Mouse (Mus musculus) hindbrain, embryonic 10.5 days (tissue): Measurements from ENCODE around the gene Snx1. TPM values are rescaled to one million over a fixed set of nuclear protein-coding genes. Genes with fewer than 3 reads are reported as not detected.

Source experiments
- DNase-seq: peaks from one replicate; pipeline ENCODE4 v3.0.0-alpha.2; 2017; ENCODE audit warnings: low spot score
- H3K27ac ChIP-seq: fragments of 300-500 bp; sonication (generic); 2 replicates; pipeline ENCODE4 v1.5.1; 2016; ENCODE audit warnings: mild to moderate bottlenecking, moderate library complexity
- H3K27me3 ChIP-seq: fragments of 300-500 bp; sonication (generic); 2 replicates; pipeline ENCODE4 v1.6.1; 2016; ENCODE audit warnings: mild to moderate bottlenecking; ENCODE audit not compliant: poor library complexity, insufficient read depth, severe bottlenecking
- H3K36me3 ChIP-seq: fragments of 300-500 bp; sonication (generic); 2 replicates; pipeline ENCODE4 v1.6.1; 2016; ENCODE audit warnings: mild to moderate bottlenecking, moderate library complexity
- H3K4me1 ChIP-seq: fragments of 300-500 bp; sonication (generic); replicated peaks from 2 replicates; pipeline ENCODE4 v1.6.1; 2016; ENCODE audit warnings: mild to moderate bottlenecking
- H3K4me3 ChIP-seq: fragments of 300-500 bp; sonication (generic); 2 replicates; pipeline ENCODE4 v1.5.1; 2016; ENCODE audit warnings: mild to moderate bottlenecking, moderate library complexity
- H3K9me3 ChIP-seq: fragments of 300-500 bp; sonication (generic); 2 replicates; pipeline ENCODE4 v1.6.1; 2016; ENCODE audit warnings: mild to moderate bottlenecking, moderate library complexity
- WGBS: fragments of 180-500 bp; shearing (Covaris S2); methylation state at CpG from one replicate; pipeline ENCODE4 v1.1.7; 2016; 5-methylcytosine and 5-hydroxymethylcytosine counted together
- polyA plus RNA-seq: library from polyadenylated mRNA; unstranded; fragments of >200 nt; fragmentation: Nextera tagmentation; extraction: Ambion mirVana; gene quantifications from 2 replicates; pipeline ENCODE4 v1.2.1, GENCODE M21; 2016

The Snx1 gene
- polyA plus RNA-seq, 1 experiment from 2014 or later: 128 TPM

DNA sequence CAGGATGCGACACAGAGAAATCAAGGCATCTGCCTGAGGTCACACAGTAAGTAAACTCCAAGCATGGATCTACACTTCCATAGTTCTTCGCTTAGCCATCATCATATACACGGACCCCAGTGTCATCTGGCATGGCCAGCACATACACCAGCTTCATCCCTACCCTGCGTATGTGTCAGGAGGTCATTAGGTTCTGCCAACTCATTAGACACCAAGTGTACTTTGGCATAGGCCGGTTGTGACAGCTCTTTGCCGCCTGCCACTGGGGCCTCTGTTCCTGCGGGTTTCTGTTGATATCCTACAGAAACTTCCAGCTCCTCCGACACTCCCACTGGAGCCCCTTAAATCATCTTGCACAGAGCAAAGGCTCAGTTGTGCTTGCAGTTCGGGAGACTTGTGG, 27.6 kb upstream of the Snx1 start:
- Histone ChIP-seq H3K4me3 (no peak overlapping the region), H3K27me3 (peaks cover 51% of the 10 kb centered on the region), H3K9me3 (no peaks in the 10 kb centered on the region), H3K36me3 (no peaks in the 10 kb centered on the region), H3K4me1 (peaks cover 22% of the 10 kb centered on the region), H3K27ac (no peak overlapping the region)
- WGBS: 92% methylated on average over 9 of the region's 9 CpGs
- DNase-seq: no peak

- H3K36me3 ChIP-seq: no peaks in the 10 kb centered on the region
- peak overlapping the region; percentile 18; the same call in 1 of the 2 replicates for H3K27ac ChIP-seq
- DNase-seq: no peak
- no peaks in the 10 kb centered on the region for H3K9me3 ChIP-seq
- no peak overlapping the region for H3K4me3 ChIP-seq
- WGBS: 92% methylated on average over 6 of the region's 6 CpGs
- H3K27me3 ChIP-seq: peaks cover 47% of the 10 kb centered on the region
- H3K4me1 ChIP-seq: peaks cover 22% of the 10 kb centered on the region
These were observed 27.2 kb upstream of the Snx1 start for GRCm38 (mm10) chr9:66153594-66153993.

DNA sequence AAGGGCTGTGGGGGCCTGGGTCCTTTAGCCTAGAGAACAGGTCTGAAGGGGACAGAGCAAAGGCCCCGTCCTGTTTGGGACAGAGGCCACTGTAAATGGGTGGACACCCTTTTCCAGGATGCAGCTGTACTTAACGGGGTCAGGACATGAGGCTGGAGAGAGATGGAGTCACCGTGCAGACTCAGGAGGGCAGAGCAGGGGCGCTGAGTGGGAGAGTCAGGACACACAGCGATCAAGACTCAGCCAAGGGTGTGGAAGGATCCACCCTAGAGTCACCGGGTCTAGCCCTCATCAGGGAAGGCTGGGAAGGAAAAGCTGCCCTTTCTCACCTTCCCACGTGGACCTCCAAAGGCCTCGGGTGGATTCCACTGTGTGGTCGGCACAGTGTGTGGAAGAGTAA, 25.6 kb upstream of the Snx1 start:
- no peak for DNase-seq
- Histone ChIP-seq H3K36me3 (no peaks in the 10 kb centered on the region), H3K27ac (0 out of 2 replicates have a peak overlapping the region, but pooled peaks have one; percentile 13), H3K27me3 (peaks cover 31% of the 10 kb centered on the region), H3K9me3 (no peaks in the 10 kb centered on the region), H3K4me3 (no peak overlapping the region), H3K4me1 (peaks cover 14% of the 10 kb centered on the region)
- WGBS: 73% methylated on average over 9 of the region's 9 CpGs

GRCm38 (mm10) chr9:66146141-66146540, 19.8 kb upstream of the Snx1 start:
- Histone ChIP-seq H3K27ac (no peak overlapping the region), H3K9me3 (no peaks in the 10 kb centered on the region), H3K36me3 (no peaks in the 10 kb centered on the region), H3K27me3 (peaks cover 4% of the 10 kb centered on the region; the same call in 1 of the 2 replicates), H3K4me1 (0 out of 2 replicates have a peak, but pooled peaks cover 8% of the 10 kb centered on the region), H3K4me3 (no peak overlapping the region)
- no peak for DNase-seq

DNA sequence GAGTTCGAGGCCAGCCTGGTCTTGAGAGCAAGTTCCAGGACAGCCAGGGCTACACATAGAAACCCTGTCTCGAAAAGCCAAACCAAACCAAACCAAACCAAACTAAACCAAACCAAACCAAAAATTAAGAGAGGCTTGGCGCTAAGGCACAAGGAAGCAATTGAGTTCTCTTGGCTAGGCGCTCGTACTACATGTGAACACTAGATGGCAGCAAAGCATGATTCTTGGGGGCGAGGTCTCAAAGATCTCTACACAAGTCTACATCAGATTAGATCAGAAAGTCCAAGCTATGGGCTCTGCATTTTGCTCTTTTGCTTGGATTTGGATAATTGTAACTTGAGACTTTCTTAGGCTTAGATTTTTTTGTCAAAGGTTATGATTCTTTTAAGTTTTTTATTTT, 17.9 kb upstream of the Snx1 start:
- H3K9me3 ChIP-seq: 0 out of 2 replicates have a peak, but pooled peaks cover 2% of the 10 kb centered on the region
- no peak overlapping the region for H3K4me3 ChIP-seq
- peak; percentile 71 for DNase-seq
- no peak overlapping the region for H3K27ac ChIP-seq
- 0 out of 2 replicates have a peak, but pooled peaks cover 8% of the 10 kb centered on the region for H3K4me1 ChIP-seq
- WGBS: 6% methylated on average over 6 of the region's 6 CpGs
- H3K36me3 ChIP-seq: peaks cover 16% of the 10 kb centered on the region
- no peaks in the 10 kb centered on the region; the same call in 1 of the 2 replicates for H3K27me3 ChIP-seq

DNA sequence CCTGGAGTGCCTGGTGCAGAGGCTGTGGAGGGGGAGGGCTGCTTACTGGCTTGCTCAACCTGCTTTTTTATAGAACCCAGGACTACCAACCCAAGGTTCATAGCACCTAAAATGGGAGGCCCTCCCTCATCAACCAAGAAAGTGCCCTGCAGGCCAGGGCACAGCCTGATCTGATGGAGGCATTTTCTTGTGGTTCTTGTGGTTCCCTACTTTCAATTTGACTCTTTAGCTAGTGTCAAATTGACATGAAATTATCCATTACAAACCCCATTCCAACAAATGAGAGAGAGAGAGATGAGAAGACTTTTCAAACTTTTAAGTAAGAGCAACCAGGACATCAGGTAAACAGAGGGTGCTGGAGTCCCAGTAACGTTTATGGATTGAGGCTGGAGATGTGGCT, 15.9 kb upstream of the Snx1 start:
- no peak overlapping the region for H3K27ac ChIP-seq
- H3K36me3 ChIP-seq: peaks cover 35% of the 10 kb centered on the region
- no peaks in the 10 kb centered on the region; the same call in 1 of the 2 replicates for H3K27me3 ChIP-seq
- 0 out of 2 replicates have a peak, but pooled peaks cover 2% of the 10 kb centered on the region for H3K9me3 ChIP-seq
- H3K4me1 ChIP-seq: 0 out of 2 replicates have a peak, but pooled peaks cover 8% of the 10 kb centered on the region
- DNase-seq: no peak
- H3K4me3 ChIP-seq: no peak overlapping the region
- 57% methylated on average over 1 of the region's 1 CpGs for WGBS

GRCm38 (mm10) chr9:66138193-66138592, 11.8 kb upstream of the Snx1 start:
- H3K36me3 ChIP-seq: peaks cover 74% of the 10 kb centered on the region
- H3K27me3 ChIP-seq: no peaks in the 10 kb centered on the region
- H3K9me3 ChIP-seq: 0 out of 2 replicates have a peak, but pooled peaks cover 2% of the 10 kb centered on the region
- WGBS: 91% methylated on average over 7 of the region's 7 CpGs
- no peak for DNase-seq
- no peaks in the 10 kb centered on the region for H3K4me1 ChIP-seq
- H3K27ac ChIP-seq: no peak overlapping the region
- H3K4me3 ChIP-seq: no peak overlapping the region

- no peaks in the 10 kb centered on the region for H3K27me3 ChIP-seq
- H3K36me3 ChIP-seq: peaks cover 92% of the 10 kb centered on the region
- no peak for DNase-seq
- H3K9me3 ChIP-seq: 0 out of 2 replicates have a peak, but pooled peaks cover 2% of the 10 kb centered on the region
- H3K4me1 ChIP-seq: no peaks in the 10 kb centered on the region
- no peak overlapping the region for H3K27ac ChIP-seq
- 53% methylated on average over 4 of the region's 4 CpGs for WGBS
- H3K4me3 ChIP-seq: no peak overlapping the region
These were observed 9.6 kb upstream of the Snx1 start for GRCm38 (mm10) chr9:66135967-66136366.

DNA sequence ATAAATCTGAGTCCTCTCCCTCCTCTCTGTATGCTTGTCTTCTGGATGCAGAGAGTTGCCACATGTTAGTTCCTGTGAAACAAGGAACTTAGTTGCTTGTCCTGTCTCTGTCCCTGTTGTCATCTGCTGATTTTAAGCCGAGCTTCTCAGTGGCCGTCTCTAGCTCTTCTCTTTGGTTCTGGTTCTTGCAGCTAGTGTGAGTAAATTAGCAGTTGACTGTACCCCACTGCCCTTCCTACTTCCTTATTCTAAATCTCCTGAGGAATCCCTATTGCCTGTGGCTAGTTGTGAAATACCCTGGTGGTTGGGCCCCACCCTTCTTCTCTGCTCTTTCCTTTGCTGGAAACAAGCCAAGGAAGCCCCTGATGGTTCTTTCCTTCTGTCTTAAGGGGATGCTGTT, 5.1 kb upstream of the Snx1 start:
- Histone ChIP-seq H3K27me3 (no peaks in the 10 kb centered on the region), H3K36me3 (peaks cover 60% of the 10 kb centered on the region), H3K9me3 (no peaks in the 10 kb centered on the region), H3K4me1 (peaks cover 16% of the 10 kb centered on the region), H3K4me3 (no peak overlapping the region), H3K27ac (no peak overlapping the region)
- 94% methylated on average over 2 of the region's 2 CpGs for WGBS
- DNase-seq: no peak

DNA sequence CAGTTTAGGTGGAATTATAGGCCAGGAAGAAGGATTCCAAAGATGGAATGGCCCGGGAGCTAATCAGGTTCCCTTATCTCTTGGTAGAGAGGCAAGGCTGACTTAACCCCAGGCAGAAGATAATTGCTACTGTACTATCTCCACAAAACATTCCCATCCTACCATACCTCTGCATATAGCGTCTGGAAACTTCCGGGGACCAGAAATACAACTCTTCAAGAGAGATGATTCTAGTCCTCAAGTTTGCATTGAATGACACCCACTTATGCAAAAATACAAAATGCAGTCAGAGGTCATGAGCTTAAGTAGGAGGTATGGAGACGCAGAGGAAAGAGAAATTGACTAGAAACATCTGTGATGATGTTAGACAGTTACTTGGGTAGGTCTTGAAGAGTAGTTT, 1.5 kb upstream of the Snx1 start:
- Histone ChIP-seq H3K36me3 (peaks cover 26% of the 10 kb centered on the region), H3K27me3 (no peaks in the 10 kb centered on the region), H3K27ac (no peak overlapping the region), H3K4me3 (peak overlapping the region; percentile 86), H3K9me3 (no peaks in the 10 kb centered on the region), H3K4me1 (peaks cover 44% of the 10 kb centered on the region)
- WGBS: 93% methylated on average over 4 of the region's 4 CpGs
- DNase-seq: no peak

DNA sequence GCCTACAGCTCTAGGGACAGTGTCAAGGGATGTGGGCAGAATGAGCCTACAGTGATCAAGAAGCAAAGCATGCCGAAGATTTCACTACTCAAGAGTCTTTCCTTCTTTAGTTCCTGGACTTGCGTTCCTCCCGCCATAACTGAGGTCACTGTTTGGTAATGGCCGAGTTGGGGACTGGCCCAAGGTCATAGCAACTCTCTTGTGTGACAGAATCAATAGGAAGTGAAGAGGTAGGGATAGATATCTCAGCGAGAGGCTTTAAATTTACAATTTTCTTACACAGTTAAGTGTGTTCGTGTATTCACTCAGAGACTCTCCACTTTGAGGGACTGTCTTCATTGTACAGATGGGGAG, 783 bp upstream of the Snx1 start:
- 57% methylated on average over 6 of the region's 6 CpGs for WGBS
- DNase-seq: no peak
- Histone ChIP-seq H3K36me3 (peaks cover 24% of the 10 kb centered on the region), H3K9me3 (no peaks in the 10 kb centered on the region), H3K4me3 (peak overlapping the region; percentile 86), H3K27ac (peak overlapping the region; percentile 94), H3K27me3 (no peaks in the 10 kb centered on the region), H3K4me1 (peaks cover 44% of the 10 kb centered on the region)

DNA sequence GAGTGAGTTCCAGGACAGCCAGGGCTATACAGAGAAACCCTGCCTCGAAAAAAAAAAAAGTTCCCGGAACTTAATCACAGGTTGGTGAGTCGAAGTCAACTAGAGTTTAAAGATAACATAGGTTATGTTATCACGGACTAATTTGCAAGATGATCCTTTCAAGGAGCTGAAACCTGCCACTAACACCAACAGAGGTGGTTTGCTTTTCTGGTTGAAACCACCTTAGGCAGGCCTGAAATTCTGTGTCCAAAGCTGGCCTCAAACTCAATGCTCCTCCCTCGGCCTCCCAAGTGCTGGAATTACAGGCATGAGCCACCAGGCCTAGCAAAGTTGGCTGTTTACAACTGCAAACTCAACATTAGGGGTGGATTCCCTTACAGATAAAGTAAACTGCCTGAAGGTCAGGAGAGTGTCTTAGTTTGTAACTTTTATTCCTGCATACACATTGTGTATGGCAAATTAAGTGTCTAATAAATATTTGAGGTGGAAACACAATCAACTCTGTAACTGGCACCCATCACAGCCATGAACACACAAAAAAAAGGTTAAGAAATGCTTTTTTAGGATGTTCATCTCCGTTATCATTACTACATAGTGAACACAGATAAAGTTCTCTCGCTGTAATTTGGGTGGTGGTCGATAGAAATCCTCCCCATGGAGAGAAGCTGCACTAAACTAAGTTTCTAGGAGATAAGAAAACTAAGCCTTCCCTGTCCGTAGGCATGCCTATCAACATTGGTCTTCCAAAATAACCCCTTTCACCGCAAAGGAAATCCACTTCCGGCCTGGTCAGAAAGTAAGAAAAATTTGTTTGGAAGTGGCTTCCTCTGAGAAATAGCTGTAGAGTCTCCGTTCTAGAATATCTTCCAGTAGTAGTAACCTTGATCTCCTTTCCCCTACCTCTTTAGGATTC, 588 bp downstream of the Snx1 start:
- H3K4me3 ChIP-seq: peak overlapping the region; percentile 86
- 61% methylated on average over 12 of the region's 12 CpGs for WGBS
- no peaks in the 10 kb centered on the region for H3K9me3 ChIP-seq
- DNase-seq: no peak
- H3K27ac ChIP-seq: peak overlapping the region; percentile 94
- H3K27me3 ChIP-seq: no peaks in the 10 kb centered on the region
- peaks cover 44% of the 10 kb centered on the region for H3K4me1 ChIP-seq
- H3K36me3 ChIP-seq: peaks cover 21% of the 10 kb centered on the region; the same call in 1 of the 2 replicates
